ENCODE assay signal across 21 mouse cellular contexts in genomic region chr9:21876601-21877000, GRCm38 (mm10). TPM values are rescaled to one million over a fixed set of nuclear protein-coding genes. Genes with fewer than 3 reads are reported as not detected.
DNase-seq lines count a peak whose midpoint lies in the region; TF ChIP-seq lines count a peak whose summit lies in the region.
"Had no signal": no experiment of that assay in that cellular context is flagged by ENCODE, and none has a peak within 500 bp of the region (broad histone marks: within the 10 kb centered on the region; RNA-seq: fewer than 3 reads in every experiment).

No protein-coding gene starts in this region.

- DNase-seq in left cerebral cortex, adult 2 months (ENCODE audit: extremely low spot score in 1 of 2, low spot score in 2 of 2): no peak
- no peak for DNase-seq in left cerebral cortex, postnatal 25 days (ENCODE audit: low spot score in 2 of 2)
- peak; percentile 12 for DNase-seq in thymus, postnatal 0 days (ENCODE audit: low spot score)
- no peak for DNase-seq in thymus, postnatal 14 days
- DNase-seq in ES-CJ7 (ENCODE audit: low read depth, low spot score): peak; percentile 71
- no peak for DNase-seq in ovary, postnatal 14 days (ENCODE audit: low spot score)
- DNase-seq in frontal cortex, adult 2 months (ENCODE audit: extremely low spot score in 1 of 2, low spot score in 1 of 2): no peak
- DNase-seq: adrenal gland, adult 2 months; cerebellum, adult 9-11 months; embryo, embryonic 11 days; gastrocnemius, postnatal 25 days; kidney, adult 8-10 months had no signal

- no peak overlapping the region for H3K27ac ChIP-seq in left cerebral cortex, adult 2 months
- H3K27ac ChIP-seq: embryonic facial prominence, embryonic 15.5 days; forebrain, embryonic 10.5 days; heart, embryonic 10.5 days; limb, embryonic 10.5 days; macrophage; midbrain, embryonic 12.5 days had no signal

- intact Hi-C loops in left cerebral cortex, adult 2 months (cut with DNase I): no loop called here
- intact Hi-C loops in left cerebral cortex, postnatal 25 days (cut with DNase I): loop anchor here (10.0 kb wide), 1 partner anchor 182 kb away; no protein-coding TSS in a partner anchor

- H3K4me3 ChIP-seq in left cerebral cortex, adult 2 months: no peak overlapping the region
- H3K4me3 ChIP-seq: embryonic facial prominence, embryonic 15.5 days; forebrain, embryonic 10.5 days; heart, embryonic 10.5 days; limb, embryonic 10.5 days; midbrain, embryonic 12.5 days; myocyte had no signal

- peak; percentile 22 for TF ChIP-seq CTCF in left cerebral cortex, adult 2 months (IDR thresholded peaks at IDR 0.05)

RNA-seq across cellular contexts. Expression of gene Dock6, which starts 24.2 kb away (rescaled TPM):
- total RNA-seq in left cerebral cortex, adult 2 months (2021): 10 to 100 TPM; 15.8 to 18.1 TPM
- total RNA-seq in left cerebral cortex, postnatal 25 days (2021): 10 to 100 TPM; 15.7 to 16.3 TPM
- polyA plus RNA-seq in thymus, postnatal 0 days (2015; fragmentation: Nextera tagmentation; extraction: Ambion mirVana): 5.3 and 5.9 TPM in 2 replicates
- 47.7 and 50.1 TPM in 2 replicates for polyA plus RNA-seq in frontal cortex, adult 2 months (2012; rRNA removed)

RNA-seq across cellular contexts. Expression of gene Angptl8, which starts 41.3 kb away (rescaled TPM):
- total RNA-seq in left cerebral cortex, adult 2 months (2021): not detected
- not detected for total RNA-seq in left cerebral cortex, postnatal 25 days (2021)
- polyA plus RNA-seq in thymus, postnatal 0 days (2015; fragmentation: Nextera tagmentation; extraction: Ambion mirVana): 0.16 TPM in 1 of 2 replicates, not detected in the other
- not detected in 2 replicates for polyA plus RNA-seq in frontal cortex, adult 2 months (2012; rRNA removed)
- total RNA-seq: G1E; heart, postnatal 25 days had no signal
- polyA plus RNA-seq: G1E, macrophage, myocyte had no signal

RNA-seq across cellular contexts. Expression of gene Rab3d, which starts 41.4 kb away (rescaled TPM):
- 10 to 100 TPM; 10.9 to 15.7 TPM for total RNA-seq in left cerebral cortex, adult 2 months (2021)
- 10 to 100 TPM; 15.4 to 17.5 TPM for total RNA-seq in left cerebral cortex, postnatal 25 days (2021)
- 14.3 and 14.7 TPM in 2 replicates for polyA plus RNA-seq in thymus, postnatal 0 days (2015; fragmentation: Nextera tagmentation; extraction: Ambion mirVana)
- 10.9 and 13.6 TPM in 2 replicates for polyA plus RNA-seq in frontal cortex, adult 2 months (2012; rRNA removed)

RNA-seq across cellular contexts. Expression of gene Ccdc159, which starts 50.7 kb away (rescaled TPM):
- 10 to 100 TPM; 18.2 to 18.9 TPM for total RNA-seq in left cerebral cortex, adult 2 months (2021)
- 10 to 100 TPM; 13.7 to 16.5 TPM for total RNA-seq in left cerebral cortex, postnatal 25 days (2021)
- polyA plus RNA-seq in thymus, postnatal 0 days (2015; fragmentation: Nextera tagmentation; extraction: Ambion mirVana): 0.24 and 0.40 TPM in 2 replicates
- 18.3 and 26.9 TPM in 2 replicates for polyA plus RNA-seq in frontal cortex, adult 2 months (2012; rRNA removed)

RNA-seq across cellular contexts. Expression of gene Tmem205, which starts 50.8 kb away (rescaled TPM):
- total RNA-seq in left cerebral cortex, adult 2 months (2021): 10 to 100 TPM; 31.4 to 35.5 TPM
- total RNA-seq in left cerebral cortex, postnatal 25 days (2021): 10 to 100 TPM; 31.5 to 39.3 TPM
- 29.6 and 31.1 TPM in 2 replicates for polyA plus RNA-seq in thymus, postnatal 0 days (2015; fragmentation: Nextera tagmentation; extraction: Ambion mirVana)
- polyA plus RNA-seq in frontal cortex, adult 2 months (2012; rRNA removed): 53.8 and 53.9 TPM in 2 replicates

Comparison
In these comparisons a context has a peak if more than half of its experiments do, and no peak if none do; other contexts are left out.
1. DNase-seq: peak in thymus, postnatal 0 days (single experiment) and ES-CJ7 (single experiment); none in left cerebral cortex, adult 2 months (0 of 2), left cerebral cortex, postnatal 25 days (0 of 2), thymus, postnatal 14 days (single experiment), ovary, postnatal 14 days (single experiment) and frontal cortex, adult 2 months (0 of 2).